Mouse (Mus musculus): ENCODE results near the gene Ccsap. TPM values are rescaled to one million over a fixed set of nuclear protein-coding genes. Genes with fewer than 3 reads are reported as not detected.

The Ccsap gene
- total RNA-seq, 2 experiments from 2014 or later, result 0.21 to 0.26 TPM

- no peak for DNase-seq (ENCODE audit: low spot score)
Observed at GRCm38 (mm10) chr8:123880271-123880670, 20.3 kb upstream of the Ccsap start.

GRCm38 (mm10) chr8:123877865-123878264, 17.9 kb upstream of the Ccsap start:
- DNase-seq (ENCODE audit: low spot score), result no peak

GRCm38 (mm10) chr8:123874324-123874723, 14.3 kb upstream of the Ccsap start:
- DNase-seq (ENCODE audit: low spot score), result no peak

GRCm38 (mm10) chr8:123873364-123873763, 13.4 kb upstream of the Ccsap start:
- DNase-seq (ENCODE audit: low spot score), result no peak

GRCm38 (mm10) chr8:123872048-123872447, 12.0 kb upstream of the Ccsap start:
- peak; percentile 85 for DNase-seq (ENCODE audit: low spot score)

GRCm38 (mm10) chr8:123866971-123867370, 7.0 kb upstream of the Ccsap start:
- DNase-seq (ENCODE audit: low spot score), result no peak

GRCm38 (mm10) chr8:123865786-123866185, 5.8 kb upstream of the Ccsap start:
- no peak for DNase-seq (ENCODE audit: low spot score)

- DNase-seq (ENCODE audit: low spot score), result no peak
Observed at GRCm38 (mm10) chr8:123860386-123860785, 377 bp upstream of the Ccsap start.

GRCm38 (mm10) chr8:123858941-123859647, 915 bp downstream of the Ccsap start:
- DNase-seq (ENCODE audit: low spot score), result peak; percentile 91

- no peak for DNase-seq (ENCODE audit: low spot score)
Observed at GRCm38 (mm10) chr8:123858574-123858940, 1.5 kb downstream of the Ccsap start.

GRCm38 (mm10) chr8:123857361-123857760, 2.6 kb downstream of the Ccsap start:
- DNase-seq (ENCODE audit: low spot score), result no peak

- DNase-seq (ENCODE audit: low spot score), result no peak
Observed at GRCm38 (mm10) chr8:123854733-123855475, 5.1 kb downstream of the Ccsap start.

- DNase-seq (ENCODE audit: low spot score), result no peak
Observed at GRCm38 (mm10) chr8:123854252-123854651, 5.8 kb downstream of the Ccsap start.

- no peak for DNase-seq (ENCODE audit: low spot score)
Observed at GRCm38 (mm10) chr8:123851590-123851989, 8.4 kb downstream of the Ccsap start.

- DNase-seq (ENCODE audit: low spot score), result no peak
Observed at GRCm38 (mm10) chr8:123849352-123849751, 10.7 kb downstream of the Ccsap start.

- no peak for DNase-seq (ENCODE audit: low spot score)
Observed at GRCm38 (mm10) chr8:123847546-123847945, 12.5 kb downstream of the Ccsap start.

GRCm38 (mm10) chr8:123846509-123846908, 13.5 kb downstream of the Ccsap start:
- DNase-seq (ENCODE audit: low spot score), result no peak

GRCm38 (mm10) chr8:123845991-123846390, 14.0 kb downstream of the Ccsap start:
- no peak for DNase-seq (ENCODE audit: low spot score)

GRCm38 (mm10) chr8:123845114-123845513, 14.9 kb downstream of the Ccsap start:
- no peak for DNase-seq (ENCODE audit: low spot score)

GRCm38 (mm10) chr8:123844341-123844740, 15.7 kb downstream of the Ccsap start:
- no peak for DNase-seq (ENCODE audit: low spot score)

GRCm38 (mm10) chr8:123842086-123842485, 17.9 kb downstream of the Ccsap start:
- no peak for DNase-seq (ENCODE audit: low spot score)

- DNase-seq (ENCODE audit: low spot score), result no peak
Observed at GRCm38 (mm10) chr8:123840578-123841345, 19.2 kb downstream of the Ccsap start.

Measured in gastrocnemius, adult 18-20 months (tissue).